Mouse (Mus musculus): ENCODE data around the gene Ppfia1.

- no peak for TF ChIP-seq CTCF (IDR thresholded peaks at IDR 0.05; ENCODE audit: borderline replicate concordance, insufficient read depth, low read depth, low read length)
- TF ChIP-seq POLR2A (IDR thresholded peaks at IDR 0.05; ENCODE audit: borderline replicate concordance, insufficient read depth, low read length): peak; percentile 88; the same call in 1 of the 2 replicates
These were observed at the start of gene Ppfia1 for GRCm38 (mm10) chr7:144553237-144554122.

Measured in cerebellum, adult 2 months (tissue).